Mouse (Mus musculus) ES-Bruce4 (cell line): Measurements from ENCODE around the gene Tcf15. TPM values are rescaled to one million over a fixed set of nuclear protein-coding genes. Genes with fewer than 3 reads are reported as not detected.
A peak's percentile ranks its signal among the peaks of the same experiment; 100 is the strongest.

Experiments used
- H3K27ac ChIP-seq: 2 replicates; pipeline ENCODE4 v1.5.1; 2012; ENCODE audit warnings: low read length, inconsistent platforms; ENCODE audit not compliant: insufficient read depth
- H3K27me3 ChIP-seq: 2 replicates; pipeline ENCODE4 v1.6.1; 2012; ENCODE audit warnings: mild to moderate bottlenecking, low read length, inconsistent platforms; ENCODE audit not compliant: control insufficient read depth, poor library complexity, insufficient read depth, severe bottlenecking
- H3K36me3 ChIP-seq: 2 replicates; pipeline ENCODE4 v1.6.1; 2012; ENCODE audit warnings: inconsistent platforms, mild to moderate bottlenecking, low read length, moderate library complexity; ENCODE audit not compliant: control insufficient read depth, poor library complexity, insufficient read depth, severe bottlenecking
- H3K4me1 ChIP-seq: one replicate; pipeline ENCODE4 v1.8.1; 2011; ENCODE audit warnings: low read length; ENCODE audit not compliant: control insufficient read depth, insufficient read depth
- H3K4me3 ChIP-seq: 2 replicates; pipeline ENCODE4 v1.5.1; 2011; ENCODE audit warnings: low read depth, mild to moderate bottlenecking, low read length
- H3K9ac ChIP-seq: 2 replicates; pipeline ENCODE4 v1.6.1; 2012; ENCODE audit warnings: low read depth, mild to moderate bottlenecking, inconsistent platforms; ENCODE audit not compliant: poor library complexity, severe bottlenecking
- H3K9me3 ChIP-seq: replicated peaks from 2 replicates; pipeline ENCODE4 v1.6.1; 2012; ENCODE audit warnings: mild to moderate bottlenecking, low read length, inconsistent platforms; ENCODE audit not compliant: control insufficient read depth, poor library complexity, insufficient read depth, severe bottlenecking
- CTCF ChIP-seq: IDR thresholded peaks from one replicate; pipeline ENCODE4 v1.8.1; 2011; ENCODE audit warnings: low read depth, low read length
- EP300 ChIP-seq: IDR thresholded peaks from 2 replicates; pipeline ENCODE4 v1.6.1; 2011; ENCODE audit warnings: low read depth, low read length; ENCODE audit not compliant: insufficient read depth
- POLR2A ChIP-seq: IDR thresholded peaks from one replicate; pipeline ENCODE4 v1.8.1; 2011; ENCODE audit warnings: low read length; ENCODE audit not compliant: insufficient read depth
- polyA plus RNA-seq: library from polyadenylated mRNA; stranded (reverse); fragments of >200 nt; gene quantifications from 2 replicates; pipeline ENCODE4 v1.2.4, GENCODE M21; 2011; ENCODE audit warnings: low read depth; ENCODE audit not compliant: missing spikeins, insufficient read depth, insufficient read length

Tcf15 gene
- polyA plus RNA-seq, 1 experiment = 8.3 TPM

- Histone ChIP-seq H3K36me3 (no peaks in the 10 kb centered on the region), H3K9ac (no peak overlapping the region), H3K4me3 (no peak overlapping the region), H3K4me1 (peaks cover 3% of the 10 kb centered on the region), H3K27me3 (no peaks in the 10 kb centered on the region), H3K27ac (no peak overlapping the region), H3K9me3 (no peaks in the 10 kb centered on the region)
- TF ChIP-seq POLR2A (no peak), EP300 (no peak), CTCF (no peak)
These were observed 41.0 kb upstream of the Tcf15 start for GRCm38 (mm10) chr2:152102369-152102768.

- no peaks in the 10 kb centered on the region for H3K27me3 ChIP-seq
- H3K9ac ChIP-seq = peak overlapping the region; percentile 72
- peak overlapping the region; percentile 62 for H3K4me3 ChIP-seq
- H3K9me3 ChIP-seq = no peaks in the 10 kb centered on the region
- H3K27ac ChIP-seq = no peak overlapping the region
- H3K36me3 ChIP-seq = peaks cover 8% of the 10 kb centered on the region
- no peak for TF ChIP-seq EP300
- no peak for TF ChIP-seq CTCF
- no peaks in the 10 kb centered on the region for H3K4me1 ChIP-seq
These were observed 38.5 kb upstream of the Tcf15 start for GRCm38 (mm10) chr2:152104711-152105317.

GRCm38 (mm10) chr2:152105318-152106224 lies 37.8 kb upstream of the Tcf15 start, which contains the start of gene Srxn1:
Gene Srxn1 (plus strand): TSS chr2:152105516.
- H3K4me3 ChIP-seq = peak within 1 kb of the TSS; percentile 62
- peak; percentile 68 for TF ChIP-seq EP300
- no peak for TF ChIP-seq CTCF
- peak; percentile 18 for TF ChIP-seq POLR2A
- no peaks in the 10 kb centered on the region for H3K27me3 ChIP-seq
- peak within 1 kb of the TSS; percentile 72 for H3K9ac ChIP-seq
- H3K4me1 ChIP-seq = no peaks in the 10 kb centered on the region
- H3K27ac ChIP-seq = no peak within 1 kb of the TSS
- H3K36me3 ChIP-seq = peaks cover 9% of the 10 kb centered on the region
- no peaks in the 10 kb centered on the region for H3K9me3 ChIP-seq

- Histone ChIP-seq H3K27ac (no peak overlapping the region), H3K4me3 (peak overlapping the region; percentile 62), H3K9ac (peak overlapping the region; percentile 72), H3K27me3 (no peaks in the 10 kb centered on the region), H3K36me3 (peaks cover 9% of the 10 kb centered on the region), H3K9me3 (no peaks in the 10 kb centered on the region), H3K4me1 (no peaks in the 10 kb centered on the region)
- TF ChIP-seq POLR2A (no peak), CTCF (no peak), EP300 (no peak)
These were observed 37.2 kb upstream of the Tcf15 start for GRCm38 (mm10) chr2:152106225-152106595.

GRCm38 (mm10) chr2:152106597-152106996 lies 36.8 kb upstream of the Tcf15 start:
- Histone ChIP-seq H3K36me3 (peaks cover 9% of the 10 kb centered on the region), H3K4me1 (no peaks in the 10 kb centered on the region), H3K27me3 (no peaks in the 10 kb centered on the region), H3K9ac (no peak overlapping the region), H3K27ac (no peak overlapping the region), H3K4me3 (peak overlapping the region; percentile 62), H3K9me3 (no peaks in the 10 kb centered on the region)
- TF ChIP-seq EP300 = 0 out of 2 replicates have a peak, but pooled peaks have one; percentile 22
- no peak for TF ChIP-seq POLR2A
- TF ChIP-seq CTCF = no peak

- no peak for TF ChIP-seq EP300
- no peak for TF ChIP-seq POLR2A
- TF ChIP-seq CTCF = no peak
- H3K9ac ChIP-seq = no peak overlapping the region
- peaks cover 9% of the 10 kb centered on the region for H3K36me3 ChIP-seq
- H3K4me3 ChIP-seq = no peak overlapping the region
- no peak overlapping the region for H3K27ac ChIP-seq
- no peaks in the 10 kb centered on the region for H3K27me3 ChIP-seq
- H3K9me3 ChIP-seq = no peaks in the 10 kb centered on the region
- no peaks in the 10 kb centered on the region for H3K4me1 ChIP-seq
These were observed 34.7 kb upstream of the Tcf15 start for GRCm38 (mm10) chr2:152108702-152109101.
